Mouse (Mus musculus) lung, postnatal 25 days (tissue): ENCODE measurements at regions not wholly inside any gene's neighbourhood (a gene's known extent, or its start where the extent isn't known, plus 50 kb on each side); places are given as distances from the start of the nearest gene placed in this dataset.

Experiments
- DNase-seq: peaks from one replicate; pipeline ENCODE4 v3.0.0; 2022; ENCODE audit warnings: low spot score

GRCm38 (mm10) chr15:87367381-87367780 is 176.7 kb upstream of the Fam19a5 start:
- no peak for DNase-seq

GRCm38 (mm10) chr15:87369381-87369780 is 174.7 kb upstream of the Fam19a5 start:
- no peak for DNase-seq

GRCm38 (mm10) chr15:87369836-87370235 is 174.3 kb upstream of the Fam19a5 start:
- no peak for DNase-seq

GRCm38 (mm10) chr15:87370761-87371160 is 173.3 kb upstream of the Fam19a5 start:
- DNase-seq, result peak; percentile 43

GRCm38 (mm10) chr15:87374670-87375069 is 169.4 kb upstream of the Fam19a5 start:
- no peak for DNase-seq

GRCm38 (mm10) chr15:87375596-87376194 is 168.4 kb upstream of the Fam19a5 start:
- DNase-seq, result no peak

- no peak for DNase-seq
These were observed 160.4 kb upstream of the Fam19a5 start for GRCm38 (mm10) chr15:87383551-87384265.

GRCm38 (mm10) chr15:87384279-87385066 is 159.6 kb upstream of the Fam19a5 start:
- no peak for DNase-seq

GRCm38 (mm10) chr15:87386513-87386983 is 157.6 kb upstream of the Fam19a5 start:
- DNase-seq, result no peak

- peak; percentile 39 for DNase-seq
These were observed 152.7 kb upstream of the Fam19a5 start for GRCm38 (mm10) chr15:87391395-87391794.

GRCm38 (mm10) chr15:87398396-87398795 is 145.7 kb upstream of the Fam19a5 start:
- DNase-seq, result no peak

- no peak for DNase-seq
These were observed 138.4 kb upstream of the Fam19a5 start for GRCm38 (mm10) chr15:87405689-87406088.

GRCm38 (mm10) chr15:87411978-87412377 is 132.1 kb upstream of the Fam19a5 start:
- DNase-seq, result no peak

GRCm38 (mm10) chr15:87415996-87416395 is 128.1 kb upstream of the Fam19a5 start:
- DNase-seq, result no peak

GRCm38 (mm10) chr15:87421743-87422142 is 122.4 kb upstream of the Fam19a5 start:
- no peak for DNase-seq

GRCm38 (mm10) chr15:87433306-87433705 is 110.8 kb upstream of the Fam19a5 start:
- DNase-seq, result no peak

- no peak for DNase-seq
These were observed 110.2 kb upstream of the Fam19a5 start for GRCm38 (mm10) chr15:87433901-87434300.

GRCm38 (mm10) chr15:87435566-87435965 is 108.5 kb upstream of the Fam19a5 start:
- no peak for DNase-seq

GRCm38 (mm10) chr15:87437611-87438010 is 106.5 kb upstream of the Fam19a5 start:
- DNase-seq, result no peak

- DNase-seq, result no peak
These were observed 85.2 kb upstream of the Fam19a5 start for GRCm38 (mm10) chr15:87458932-87459331.

GRCm38 (mm10) chr15:87476247-87476646 is 67.9 kb upstream of the Fam19a5 start:
- no peak for DNase-seq

- no peak for DNase-seq
These were observed 67.1 kb upstream of the Fam19a5 start for GRCm38 (mm10) chr15:87476862-87477490.
